Comparison of ENCODE assay signal across 25 mouse cellular contexts in the genomic region with DNA sequence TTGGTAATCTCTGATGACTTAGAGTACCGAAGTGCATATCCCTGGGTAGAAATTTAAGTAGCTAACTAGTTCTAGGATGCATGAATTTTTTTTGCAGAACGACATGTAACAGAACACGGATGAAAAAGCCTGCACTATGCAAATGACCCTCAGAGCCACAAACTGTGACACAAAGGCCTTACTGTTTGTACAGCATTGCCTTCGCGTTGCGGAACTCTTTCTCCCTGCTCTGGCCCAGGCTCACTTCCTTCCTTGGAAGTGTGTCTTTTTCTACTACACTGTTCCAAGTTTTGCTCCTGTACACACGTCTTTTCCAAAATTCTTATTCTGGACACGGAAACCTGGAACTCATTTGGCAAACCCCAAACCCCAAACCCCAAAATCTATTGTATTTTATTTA. TPM values are rescaled to one million over a fixed set of nuclear protein-coding genes. Genes with fewer than 3 reads are reported as not detected.
DNase-seq lines count a peak whose midpoint lies in the region; ATAC-seq and TF ChIP-seq lines count a peak whose summit lies in the region.
"Had no signal": no experiment of that assay in that cellular context is flagged by ENCODE, and none has a peak within 500 bp of the region (broad histone marks: within the 10 kb centered on the region; RNA-seq: fewer than 3 reads in every experiment).

No protein-coding gene starts in this region.

- no peak overlapping the region for H3K4me3 ChIP-seq in forebrain, embryonic 13.5 days
- H3K4me3 ChIP-seq in forebrain, embryonic 12.5 days (replicated peaks): no peak overlapping the region
- no peak overlapping the region for H3K4me3 ChIP-seq in hindbrain, postnatal 0 days (ENCODE audit: low read length)
- H3K4me3 ChIP-seq in hindbrain, embryonic 10.5 days: no peak overlapping the region
- H3K4me3 ChIP-seq in midbrain, embryonic 14.5 days (replicated peaks; ENCODE audit: low read depth, low read length): no peak overlapping the region
- H3K4me3 ChIP-seq in midbrain, embryonic 15.5 days: no peak overlapping the region
- H3K4me3 ChIP-seq: embryonic facial prominence, embryonic 15.5 days; heart, embryonic 12.5 days; hindbrain, embryonic 12.5 days; neural tube, embryonic 12.5 days had no signal

- DNase-seq in hindbrain, postnatal 0 days (ENCODE audit: low spot score): peak; percentile 43
- DNase-seq in hindbrain, embryonic 10.5 days (ENCODE audit: low spot score): no peak
- peak; percentile 40 for DNase-seq in midbrain, embryonic 14.5 days
- peak; percentile 30 for DNase-seq in brain, adult 2 months (ENCODE audit: low read depth, low spot score)
- DNase-seq: cerebellum, adult 2 months; cerebellum, postnatal 25 days; gastrocnemius, postnatal 25 days; heart, adult 18-20 months; heart, postnatal 10 days; kidney, adult 9 months; kidney, postnatal 36 days; layer of hippocampus, adult 9-11 months; lung, postnatal 4 days; right cerebral cortex, adult 18-20 months; thymus, adult 2 months; thymus, postnatal 4 days had no signal

- H3K9ac ChIP-seq in forebrain, embryonic 13.5 days: no peak overlapping the region
- no peak overlapping the region for H3K9ac ChIP-seq in forebrain, embryonic 12.5 days
- H3K9ac ChIP-seq in hindbrain, postnatal 0 days (replicated peaks; ENCODE audit: low read length): no peak overlapping the region
- no peak overlapping the region for H3K9ac ChIP-seq in midbrain, embryonic 14.5 days (replicated peaks; ENCODE audit: low read length)
- H3K9ac ChIP-seq in midbrain, embryonic 15.5 days: no peak overlapping the region
- H3K9ac ChIP-seq: embryonic facial prominence, embryonic 15.5 days; heart, embryonic 12.5 days; hindbrain, embryonic 12.5 days; neural tube, embryonic 12.5 days had no signal

- H3K27me3 ChIP-seq in forebrain, embryonic 13.5 days: no peaks in the 10 kb centered on the region
- H3K27me3 ChIP-seq in forebrain, embryonic 12.5 days: no peaks in the 10 kb centered on the region
- H3K27me3 ChIP-seq in hindbrain, postnatal 0 days (ENCODE audit: insufficient read depth, low read length): no peaks in the 10 kb centered on the region
- no peaks in the 10 kb centered on the region for H3K27me3 ChIP-seq in hindbrain, embryonic 10.5 days (ENCODE audit: insufficient read depth, poor library complexity, severe bottlenecking)
- H3K27me3 ChIP-seq in midbrain, embryonic 14.5 days (ENCODE audit: control insufficient read depth, insufficient read depth, low read length): no peaks in the 10 kb centered on the region
- H3K27me3 ChIP-seq in midbrain, embryonic 15.5 days (replicated peaks): no peaks in the 10 kb centered on the region
- H3K27me3 ChIP-seq: embryonic facial prominence, embryonic 15.5 days; heart, embryonic 12.5 days; hindbrain, embryonic 12.5 days; neural tube, embryonic 12.5 days had no signal

- no peak overlapping the region for H3K27ac ChIP-seq in forebrain, embryonic 13.5 days
- no peak overlapping the region for H3K27ac ChIP-seq in forebrain, embryonic 12.5 days
- H3K27ac ChIP-seq in hindbrain, postnatal 0 days: peak overlapping the region; percentile 52
- H3K27ac ChIP-seq in hindbrain, embryonic 10.5 days: no peak overlapping the region
- no peak overlapping the region for H3K27ac ChIP-seq in midbrain, embryonic 14.5 days (replicated peaks; ENCODE audit: low read depth, low read length)
- no peak overlapping the region for H3K27ac ChIP-seq in midbrain, embryonic 15.5 days
- H3K27ac ChIP-seq: embryonic facial prominence, embryonic 15.5 days; hindbrain, embryonic 12.5 days; neural tube, embryonic 12.5 days; stomach, postnatal 0 days had no signal

- TF ChIP-seq CTCF in hindbrain, postnatal 0 days (IDR thresholded peaks at IDR 0.05; ENCODE audit: low read depth): no peak

- ATAC-seq in forebrain, embryonic 13.5 days: peak; percentile 65; the same call in 1 of the 2 replicates
- ATAC-seq in forebrain, embryonic 12.5 days (ENCODE audit: low FRiP score): no peak
- ATAC-seq in hindbrain, postnatal 0 days: peak; percentile 89
- peak; percentile 46; the same call in 1 of the 2 replicates for ATAC-seq in midbrain, embryonic 14.5 days (ENCODE audit: low FRiP score, low TSS enrichment)
- no peak for ATAC-seq in midbrain, embryonic 15.5 days (replicated peaks)
- no peak for ATAC-seq in inflammation-experienced regulatory T-cells, adult 6 months

- no peaks in the 10 kb centered on the region for H3K9me3 ChIP-seq in forebrain, embryonic 13.5 days (replicated peaks)
- H3K9me3 ChIP-seq in forebrain, embryonic 12.5 days: no peaks in the 10 kb centered on the region
- H3K9me3 ChIP-seq in hindbrain, postnatal 0 days (ENCODE audit: low read length): no peaks in the 10 kb centered on the region
- no peaks in the 10 kb centered on the region for H3K9me3 ChIP-seq in hindbrain, embryonic 10.5 days
- no peaks in the 10 kb centered on the region for H3K9me3 ChIP-seq in midbrain, embryonic 14.5 days (ENCODE audit: control insufficient read depth, low read length)
- no peaks in the 10 kb centered on the region for H3K9me3 ChIP-seq in midbrain, embryonic 15.5 days
- H3K9me3 ChIP-seq: embryonic facial prominence, embryonic 15.5 days; heart, embryonic 12.5 days; hindbrain, embryonic 12.5 days; neural tube, embryonic 12.5 days had no signal

- no peaks in the 10 kb centered on the region for H3K36me3 ChIP-seq in forebrain, embryonic 13.5 days (ENCODE audit: poor library complexity, severe bottlenecking)
- no peaks in the 10 kb centered on the region for H3K36me3 ChIP-seq in forebrain, embryonic 12.5 days (replicated peaks)
- no peaks in the 10 kb centered on the region for H3K36me3 ChIP-seq in hindbrain, postnatal 0 days (ENCODE audit: insufficient read depth, low read length)
- no peaks in the 10 kb centered on the region for H3K36me3 ChIP-seq in hindbrain, embryonic 10.5 days
- no peaks in the 10 kb centered on the region for H3K36me3 ChIP-seq in midbrain, embryonic 14.5 days (ENCODE audit: control insufficient read depth, insufficient read depth, low read length)
- H3K36me3 ChIP-seq in midbrain, embryonic 15.5 days (replicated peaks): no peaks in the 10 kb centered on the region
- H3K36me3 ChIP-seq: embryonic facial prominence, embryonic 15.5 days; heart, embryonic 12.5 days; hindbrain, embryonic 12.5 days; neural tube, embryonic 12.5 days had no signal

- H3K4me1 ChIP-seq in forebrain, embryonic 13.5 days: no peaks in the 10 kb centered on the region
- H3K4me1 ChIP-seq in forebrain, embryonic 12.5 days: 0 out of 2 replicates have a peak, but pooled peaks cover 2% of the 10 kb centered on the region
- no peaks in the 10 kb centered on the region for H3K4me1 ChIP-seq in hindbrain, postnatal 0 days (ENCODE audit: insufficient read depth, low read length)
- H3K4me1 ChIP-seq in hindbrain, embryonic 10.5 days (replicated peaks): no peaks in the 10 kb centered on the region
- H3K4me1 ChIP-seq in midbrain, embryonic 14.5 days (ENCODE audit: control insufficient read depth, insufficient read depth, low read length): no peaks in the 10 kb centered on the region
- H3K4me1 ChIP-seq in midbrain, embryonic 15.5 days: no peaks in the 10 kb centered on the region
- H3K4me1 ChIP-seq: embryonic facial prominence, embryonic 15.5 days; heart, embryonic 12.5 days; hindbrain, embryonic 12.5 days; neural tube, embryonic 12.5 days had no signal

- no peak overlapping the region for H3K4me2 ChIP-seq in forebrain, embryonic 13.5 days
- H3K4me2 ChIP-seq in forebrain, embryonic 12.5 days: no peak overlapping the region
- no peak overlapping the region for H3K4me2 ChIP-seq in hindbrain, postnatal 0 days (ENCODE audit: low read depth, low read length)
- H3K4me2 ChIP-seq in midbrain, embryonic 14.5 days (ENCODE audit: low read length): no peak overlapping the region
- H3K4me2 ChIP-seq in midbrain, embryonic 15.5 days: no peak overlapping the region
- H3K4me2 ChIP-seq: embryonic facial prominence, embryonic 15.5 days; heart, embryonic 12.5 days; hindbrain, embryonic 12.5 days; neural tube, embryonic 12.5 days had no signal

- WGBS in forebrain, embryonic 13.5 days: 65% methylated on average over 8 of the region's 8 CpGs
- 61% methylated on average over 8 of the region's 8 CpGs for WGBS in forebrain, embryonic 12.5 days
- WGBS in hindbrain, postnatal 0 days: 53% methylated on average over 8 of the region's 8 CpGs
- WGBS in hindbrain, embryonic 10.5 days: 77% methylated on average over 8 of the region's 8 CpGs
- 56% methylated on average over 8 of the region's 8 CpGs for WGBS in midbrain, embryonic 14.5 days
- WGBS in midbrain, embryonic 15.5 days: 56% methylated on average over 8 of the region's 8 CpGs

RNA-seq across cellular contexts. Expression of a gene that starts 14.2 kb away (rescaled TPM):
- 23.7 and 23.9 TPM in 2 replicates for polyA plus RNA-seq in forebrain, embryonic 13.5 days (2015; fragmentation: Nextera tagmentation; extraction: Ambion mirVana)
- polyA plus RNA-seq in forebrain, embryonic 12.5 days (2016; fragmentation: Nextera tagmentation; extraction: Ambion mirVana): 27.8 and 28.0 TPM in 2 replicates
- total RNA-seq in hindbrain, postnatal 0 days (2014; rRNA removed): 18.3 and 20.7 TPM in 2 replicates
- 26.0 and 30.3 TPM in 2 replicates for polyA plus RNA-seq in hindbrain, postnatal 0 days (2015; fragmentation: Nextera tagmentation; extraction: Ambion mirVana)
- polyA plus RNA-seq in hindbrain, embryonic 10.5 days (2016; fragmentation: Nextera tagmentation; extraction: Ambion mirVana): 26.4 and 29.4 TPM in 2 replicates
- polyA plus RNA-seq in midbrain, embryonic 14.5 days (2014; fragmentation: Nextera tagmentation; extraction: Ambion mirVana): 14.2 and 21.1 TPM in 2 replicates
- polyA plus RNA-seq in midbrain, embryonic 15.5 days (2015; fragmentation: Nextera tagmentation; extraction: Ambion mirVana): 17.1 and 17.3 TPM in 2 replicates
- 100 to 1,000 TPM in 1 of 3 experiments, 10 to 100 TPM in 2; 64.9 to 114 (median 81.6) TPM for polyA plus RNA-seq in inflammation-experienced regulatory T-cells, adult 6 months (2017; shearing (Covaris generic))

Comparison
In these comparisons a context has a peak if more than half of its experiments do, and no peak if none do; other contexts are left out.
1. ATAC-seq: peak in forebrain, embryonic 13.5 days (single experiment), hindbrain, postnatal 0 days (single experiment) and midbrain, embryonic 14.5 days (single experiment); none in forebrain, embryonic 12.5 days (single experiment), midbrain, embryonic 15.5 days (single experiment) and inflammation-experienced regulatory T-cells, adult 6 months (single experiment).